Mouse (Mus musculus): ENCODE data around the gene Ap2a2. TPM values are rescaled to one million over a fixed set of nuclear protein-coding genes. Genes with fewer than 3 reads are reported as not detected.

The Ap2a2 gene
- polyA plus RNA-seq (2015; fragmentation: Nextera tagmentation; extraction: Ambion mirVana): 103 and 107 TPM in 2 replicates

GRCm38 (mm10) chr7:141561682-141562391 is at the start of gene Ap2a2:
Ap2a2 (plus strand) TSS chr7:141562173.
- Histone ChIP-seq H3K27me3 (0 out of 2 replicates have a peak, but pooled peaks cover 2% of the 10 kb centered on the region), H3K4me1 (replicated peaks) (peaks cover 32% of the 10 kb centered on the region), H3K27ac (peak within 1 kb of the TSS; percentile 91), H3K36me3 (peaks cover 3% of the 10 kb centered on the region; the same call in 1 of the 2 replicates), H3K4me3 (replicated peaks) (peak within 1 kb of the TSS; percentile 91), H3K4me2 (replicated peaks) (peak within 1 kb of the TSS; percentile 74), H3K9ac (replicated peaks) (peak within 1 kb of the TSS; percentile 96), H3K9me3 (no peaks in the 10 kb centered on the region)
- under 1% methylated on average over 41 of the region's 72 CpGs for WGBS
- peak; percentile 97 for ATAC-seq

DNA sequence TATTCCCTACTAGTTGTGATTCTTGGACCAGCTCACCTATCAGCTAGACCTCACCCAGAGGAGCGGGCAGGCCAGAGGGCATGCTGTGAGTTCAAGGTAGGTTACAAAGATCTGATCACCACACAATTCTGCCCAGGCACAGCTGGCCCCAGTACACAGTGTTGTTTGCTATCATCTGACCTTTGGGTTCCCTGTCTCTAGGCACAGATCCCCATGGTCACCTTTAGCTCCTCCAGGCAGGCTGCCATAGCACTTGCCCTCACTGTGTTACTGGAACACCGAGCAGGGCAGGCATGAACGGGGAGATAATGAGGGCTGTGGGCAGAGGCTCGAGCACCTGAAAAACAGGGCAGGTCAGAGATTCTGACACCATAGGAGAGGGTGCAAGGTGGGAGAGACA is 44.3 kb upstream of the Ap2a2 start:
- ATAC-seq: no peak
- no peak overlapping the region for H3K27ac ChIP-seq
- no peaks in the 10 kb centered on the region for H3K9me3 ChIP-seq
- H3K4me2 ChIP-seq (replicated peaks): no peak overlapping the region
- no peak overlapping the region; the same call in 1 of the 2 replicates for H3K9ac ChIP-seq (replicated peaks)
- no peak overlapping the region for H3K4me3 ChIP-seq (replicated peaks)
- no peaks in the 10 kb centered on the region for H3K27me3 ChIP-seq
- 86% methylated on average over 4 of the region's 4 CpGs for WGBS
- no peaks in the 10 kb centered on the region for H3K4me1 ChIP-seq (replicated peaks)
- peaks cover 63% of the 10 kb centered on the region for H3K36me3 ChIP-seq

- Histone ChIP-seq H3K4me1 (replicated peaks) (no peaks in the 10 kb centered on the region), H3K4me2 (replicated peaks) (no peak overlapping the region), H3K9ac (replicated peaks) (no peak overlapping the region), H3K27ac (no peak overlapping the region), H3K36me3 (peaks cover 58% of the 10 kb centered on the region), H3K27me3 (no peaks in the 10 kb centered on the region), H3K4me3 (replicated peaks) (no peak overlapping the region), H3K9me3 (no peaks in the 10 kb centered on the region)
- WGBS: 81% methylated on average over 5 of the region's 5 CpGs
- ATAC-seq: no peak
These were observed 43.7 kb upstream of the Ap2a2 start for GRCm38 (mm10) chr7:141518296-141518695.

GRCm38 (mm10) chr7:141518926-141519325 is 43.0 kb upstream of the Ap2a2 start:
- no peak overlapping the region for H3K9ac ChIP-seq (replicated peaks)
- H3K4me2 ChIP-seq (replicated peaks): no peak overlapping the region
- no peaks in the 10 kb centered on the region for H3K4me1 ChIP-seq (replicated peaks)
- H3K27me3 ChIP-seq: no peaks in the 10 kb centered on the region
- peaks cover 53% of the 10 kb centered on the region for H3K36me3 ChIP-seq
- no peak for ATAC-seq
- H3K9me3 ChIP-seq: no peaks in the 10 kb centered on the region
- no peak overlapping the region for H3K4me3 ChIP-seq (replicated peaks)
- H3K27ac ChIP-seq: no peak overlapping the region
- WGBS: 84% methylated on average over 3 of the region's 3 CpGs

- no peak overlapping the region for H3K4me2 ChIP-seq (replicated peaks)
- no peak overlapping the region for H3K4me3 ChIP-seq (replicated peaks)
- ATAC-seq: no peak
- no peak overlapping the region for H3K27ac ChIP-seq
- WGBS: 78% methylated on average over 1 of the region's 1 CpGs
- peaks cover 50% of the 10 kb centered on the region for H3K36me3 ChIP-seq
- no peak overlapping the region for H3K9ac ChIP-seq (replicated peaks)
- H3K27me3 ChIP-seq: no peaks in the 10 kb centered on the region
- no peaks in the 10 kb centered on the region for H3K4me1 ChIP-seq (replicated peaks)
- no peaks in the 10 kb centered on the region for H3K9me3 ChIP-seq
These were observed 42.2 kb upstream of the Ap2a2 start for GRCm38 (mm10) chr7:141519795-141520194.

- WGBS: 54% methylated on average over 4 of the region's 4 CpGs
- Histone ChIP-seq H3K4me3 (replicated peaks) (no peak overlapping the region), H3K4me2 (replicated peaks) (no peak overlapping the region), H3K9ac (replicated peaks) (0 out of 2 replicates have a peak overlapping the region, but pooled peaks have one; percentile 17), H3K27ac (no peak overlapping the region), H3K27me3 (no peaks in the 10 kb centered on the region), H3K4me1 (replicated peaks) (no peaks in the 10 kb centered on the region), H3K9me3 (no peaks in the 10 kb centered on the region), H3K36me3 (peaks cover 53% of the 10 kb centered on the region)
- no peak for ATAC-seq
These were observed 39.0 kb upstream of the Ap2a2 start for GRCm38 (mm10) chr7:141523007-141523406.

DNA sequence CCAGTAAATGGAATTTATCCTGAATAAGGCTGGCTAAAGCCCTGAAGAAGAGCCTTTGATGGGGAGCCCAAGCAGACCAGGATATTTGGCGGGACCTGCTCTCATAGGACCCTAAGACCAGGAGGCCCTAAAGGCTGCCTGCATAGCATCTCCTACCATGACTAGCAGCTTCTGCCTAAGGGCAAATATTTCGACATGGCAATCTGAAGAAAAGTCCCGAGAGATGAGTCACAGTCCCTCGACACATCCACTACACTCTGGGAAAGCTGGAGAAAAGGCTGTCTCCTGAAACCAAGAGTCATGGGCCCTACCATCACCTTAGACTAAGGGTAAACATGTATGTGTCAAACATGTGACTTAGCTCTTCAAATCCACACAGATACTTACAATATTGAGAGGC is 37.7 kb upstream of the Ap2a2 start:
- Histone ChIP-seq H3K9me3 (no peaks in the 10 kb centered on the region), H3K36me3 (peaks cover 58% of the 10 kb centered on the region), H3K4me3 (replicated peaks) (no peak overlapping the region), H3K4me1 (replicated peaks) (no peaks in the 10 kb centered on the region), H3K4me2 (replicated peaks) (no peak overlapping the region), H3K9ac (replicated peaks) (no peak overlapping the region), H3K27ac (no peak overlapping the region), H3K27me3 (no peaks in the 10 kb centered on the region)
- 95% methylated on average over 4 of the region's 4 CpGs for WGBS
- no peak for ATAC-seq

- Histone ChIP-seq H3K27me3 (no peaks in the 10 kb centered on the region), H3K9me3 (no peaks in the 10 kb centered on the region), H3K9ac (replicated peaks) (0 out of 2 replicates have a peak overlapping the region, but pooled peaks have one; percentile 8), H3K36me3 (peaks cover 58% of the 10 kb centered on the region), H3K4me2 (replicated peaks) (no peak overlapping the region), H3K4me3 (replicated peaks) (no peak overlapping the region), H3K27ac (0 out of 2 replicates have a peak overlapping the region, but pooled peaks have one; percentile 6), H3K4me1 (replicated peaks) (no peaks in the 10 kb centered on the region)
- 59% methylated on average over 6 of the region's 6 CpGs for WGBS
- peak; percentile 88 for ATAC-seq
These were observed 37.0 kb upstream of the Ap2a2 start for GRCm38 (mm10) chr7:141524760-141525579.

DNA sequence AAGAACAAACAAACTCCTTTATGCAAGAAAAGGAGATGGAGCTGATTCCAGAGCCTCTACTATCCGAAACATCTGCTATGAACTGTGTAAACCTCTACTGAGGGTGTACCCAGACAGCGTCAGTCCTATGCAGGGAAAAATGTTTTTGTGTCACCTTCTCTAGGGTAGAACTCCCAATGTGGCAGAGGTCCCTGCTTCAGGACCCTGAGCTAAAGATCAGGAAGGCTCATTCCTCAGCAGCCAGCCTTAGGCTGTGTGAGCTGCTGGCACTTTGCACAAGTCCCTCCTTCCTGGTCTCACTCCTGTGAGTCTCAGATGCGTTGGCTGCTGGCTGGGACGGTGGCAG is 36.4 kb upstream of the Ap2a2 start:
- WGBS: 89% methylated on average over 4 of the region's 4 CpGs
- no peaks in the 10 kb centered on the region for H3K27me3 ChIP-seq
- no peak overlapping the region for H3K9ac ChIP-seq (replicated peaks)
- no peak overlapping the region for H3K4me3 ChIP-seq (replicated peaks)
- no peak overlapping the region for H3K27ac ChIP-seq
- H3K4me2 ChIP-seq (replicated peaks): no peak overlapping the region
- peak; percentile 62; the same call in 1 of the 2 replicates for ATAC-seq
- H3K9me3 ChIP-seq: no peaks in the 10 kb centered on the region
- H3K4me1 ChIP-seq (replicated peaks): no peaks in the 10 kb centered on the region
- peaks cover 57% of the 10 kb centered on the region for H3K36me3 ChIP-seq

DNA sequence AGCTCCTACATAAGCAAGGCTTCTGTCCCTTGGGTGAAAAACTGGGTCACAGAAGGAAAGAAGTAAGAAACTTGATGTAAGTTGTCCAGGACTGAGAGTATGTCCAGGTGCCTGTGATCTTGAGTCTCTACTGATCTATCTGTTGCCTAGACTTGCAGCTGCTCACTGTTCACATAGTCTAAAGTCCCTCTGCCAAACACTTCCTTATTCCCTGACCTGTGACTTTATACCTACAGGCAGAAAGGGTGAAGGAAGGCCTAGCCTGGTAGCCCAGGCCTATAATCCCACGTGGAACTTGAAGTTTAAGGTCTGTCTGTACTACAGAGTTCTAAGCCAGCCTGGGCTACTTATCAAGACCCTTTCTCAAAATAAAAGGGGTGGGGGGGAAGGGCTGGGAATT is 26.4 kb upstream of the Ap2a2 start:
- H3K9ac ChIP-seq (replicated peaks): no peak overlapping the region

GRCm38 (mm10) chr7:141538852-141539555 is 23.0 kb upstream of the Ap2a2 start:
- Histone ChIP-seq H3K4me2 (replicated peaks) (peak overlapping the region; percentile 92), H3K27me3 (no peaks in the 10 kb centered on the region), H3K36me3 (no peaks in the 10 kb centered on the region), H3K9me3 (no peaks in the 10 kb centered on the region), H3K4me3 (replicated peaks) (peak overlapping the region; percentile 66), H3K4me1 (replicated peaks) (peaks cover 20% of the 10 kb centered on the region), H3K9ac (replicated peaks) (peak overlapping the region; percentile 86), H3K27ac (peak overlapping the region; percentile 74)
- no peak; the same call in 1 of the 2 replicates for ATAC-seq
- 17% methylated on average over 18 of the region's 18 CpGs for WGBS

More for the DNA sequence above, 26.4 kb upstream of the Ap2a2 start:
- no peak overlapping the region for H3K4me2 ChIP-seq (replicated peaks)
- 71% methylated on average over 1 of the region's 1 CpGs for WGBS
- H3K27me3 ChIP-seq: no peaks in the 10 kb centered on the region
- peaks cover 17% of the 10 kb centered on the region for H3K4me1 ChIP-seq (replicated peaks)
- no peak overlapping the region for H3K4me3 ChIP-seq (replicated peaks)
- H3K9me3 ChIP-seq: no peaks in the 10 kb centered on the region
- ATAC-seq: no peak
- no peak overlapping the region for H3K27ac ChIP-seq
- H3K36me3 ChIP-seq: peaks cover 9% of the 10 kb centered on the region

All from midbrain, embryonic 13.5 days (tissue).